Mouse (Mus musculus) spleen, adult 12 weeks (tissue): ENCODE data around the gene Rec8.

Source experiments
- DNase-seq: peaks from one replicate; pipeline ENCODE4 v3.0.0; 2022; ENCODE audit warnings: low spot score

Rec8 gene

GRCm38 (mm10) chr14:55592226-55592625 lies 25.6 kb upstream of the Rec8 start:
- peak; percentile 14 for DNase-seq

- DNase-seq: no peak
These were observed 21.7 kb upstream of the Rec8 start for GRCm38 (mm10) chr14:55596036-55596690.

DNA sequence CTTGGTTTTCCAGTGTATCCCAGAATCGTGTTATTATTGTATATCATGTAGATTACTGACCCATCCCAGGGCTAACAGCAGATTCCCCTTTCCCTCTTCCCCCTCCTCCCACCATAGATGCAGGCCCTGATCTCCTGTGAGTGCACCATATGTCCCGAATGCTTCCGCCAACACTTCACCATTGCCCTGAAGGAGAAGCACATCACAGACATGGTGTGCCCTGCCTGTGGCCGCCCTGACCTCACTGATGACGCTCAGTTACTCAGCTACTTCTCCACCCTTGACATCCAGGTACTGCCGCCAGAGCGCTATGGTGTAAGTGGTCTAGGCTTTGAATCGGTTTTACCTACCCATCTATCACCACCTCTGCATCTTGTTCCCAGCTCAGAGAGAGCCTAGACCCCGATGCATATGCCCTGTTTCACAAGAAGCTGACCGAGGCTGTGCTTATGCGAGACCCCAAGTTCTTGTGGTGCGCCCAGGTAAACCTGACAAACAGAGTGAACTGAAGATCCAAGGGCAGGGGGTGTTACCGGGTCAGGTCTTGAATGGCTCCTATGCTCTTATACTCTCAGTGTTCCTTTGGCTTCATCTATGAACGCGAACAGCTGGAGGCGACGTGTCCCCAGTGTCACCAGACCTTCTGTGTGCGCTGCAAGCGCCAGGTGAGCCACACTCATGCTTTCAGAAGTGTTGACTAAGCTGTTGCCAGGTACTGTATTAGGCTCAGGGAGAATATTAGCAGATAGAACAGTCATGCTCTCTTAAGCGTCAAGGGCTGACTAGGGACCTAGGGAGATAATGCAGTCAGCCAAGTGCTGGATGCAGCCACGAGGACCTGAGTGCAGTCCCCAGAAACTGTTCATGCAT lies 19.1 kb upstream of the Rec8 start:
- DNase-seq: no peak

- DNase-seq: no peak
These were observed 14.6 kb upstream of the Rec8 start, which contains the start of gene Irf9 for GRCm38 (mm10) chr14:55603271-55603632. Gene Irf9 (plus strand): TSS chr14:55603571.

DNA sequence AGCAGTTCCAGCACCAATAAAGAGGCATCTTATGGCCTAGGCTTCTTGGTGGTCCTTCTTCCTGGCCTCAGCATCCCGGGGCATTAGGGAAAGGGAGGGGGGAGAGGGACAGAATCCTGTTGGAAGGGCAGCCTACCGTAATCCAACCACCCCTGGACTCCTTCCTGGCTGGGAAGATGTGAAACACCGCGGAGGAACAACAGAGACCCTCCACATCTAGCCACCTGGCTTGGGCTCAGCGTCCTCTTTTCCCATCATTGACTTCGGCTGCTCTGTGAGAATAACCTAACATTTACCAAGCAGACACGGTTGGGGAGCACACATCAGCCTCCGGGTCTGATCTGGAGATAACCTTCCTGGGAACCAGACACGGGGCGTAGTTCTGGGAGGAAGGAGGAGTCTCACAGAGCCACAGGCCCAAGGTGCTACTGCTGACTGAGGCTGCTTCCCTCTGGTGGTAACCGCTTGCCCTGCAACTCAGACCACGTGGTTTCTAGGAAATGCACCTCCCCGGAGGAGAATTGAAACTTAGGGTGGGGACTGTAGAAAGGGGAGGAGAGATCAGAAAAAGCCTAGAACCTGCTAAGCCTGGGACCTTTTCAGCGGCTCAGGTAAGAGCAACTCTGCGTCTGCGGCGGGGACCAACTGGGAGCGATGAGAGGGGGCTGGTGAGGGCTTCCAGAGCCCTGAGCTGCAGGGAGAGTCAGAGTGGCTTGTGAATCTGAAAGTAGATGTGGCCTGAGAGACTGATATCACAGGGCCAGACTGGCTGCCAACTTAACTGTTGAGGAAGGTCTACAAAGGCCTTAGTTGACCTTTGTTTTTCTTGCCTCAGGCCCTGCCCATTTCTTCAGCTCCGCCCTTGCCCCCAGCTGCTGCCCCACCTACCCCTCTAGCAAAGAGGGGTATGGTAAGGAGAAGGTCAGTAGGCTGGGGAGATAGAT lies 13.9 kb upstream of the Rec8 start:
- DNase-seq: peak; percentile 92

DNA sequence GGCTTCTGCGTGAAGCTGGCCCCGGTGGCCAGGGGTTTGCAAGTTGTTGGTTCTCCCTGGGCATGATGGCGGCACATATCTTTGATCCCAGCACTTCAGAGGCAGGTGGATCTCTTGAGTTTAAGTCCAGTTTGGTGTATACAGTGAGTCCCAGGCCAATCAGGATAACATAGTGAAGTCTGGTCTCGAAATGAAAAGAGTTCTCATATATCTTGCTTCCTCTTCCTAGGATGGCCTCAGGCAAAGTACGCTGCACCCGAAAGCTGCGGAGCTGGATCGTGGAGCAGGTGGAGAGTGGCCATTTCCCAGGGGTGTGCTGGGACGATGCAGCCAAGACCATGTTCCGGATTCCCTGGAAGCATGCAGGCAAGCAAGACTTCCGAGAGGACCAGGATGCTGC lies 13.0 kb upstream of the Rec8 start:
- no peak for DNase-seq

- no peak for DNase-seq
These were observed 11.9 kb upstream of the Rec8 start for GRCm38 (mm10) chr14:55605743-55606459.

DNA sequence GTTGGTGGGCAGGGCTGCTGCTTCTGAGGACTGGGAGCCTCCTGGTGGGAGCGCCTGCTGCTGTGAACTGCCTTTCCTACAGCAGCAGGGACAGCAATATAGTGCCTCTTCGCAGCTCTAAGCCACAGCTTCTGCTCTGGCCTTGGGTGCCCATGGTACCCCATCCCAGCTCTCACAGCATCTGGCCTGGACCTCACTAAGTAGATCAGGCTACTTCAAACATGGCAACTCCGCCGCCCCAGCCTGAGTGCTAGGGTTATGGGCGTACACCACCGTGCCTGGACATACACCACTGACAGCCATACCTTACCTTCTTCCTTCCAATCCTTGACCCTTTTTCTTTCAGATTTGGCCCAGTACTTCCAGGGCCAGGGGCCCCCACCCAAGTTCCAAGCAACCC lies 9.5 kb upstream of the Rec8 start:
- no peak for DNase-seq

DNA sequence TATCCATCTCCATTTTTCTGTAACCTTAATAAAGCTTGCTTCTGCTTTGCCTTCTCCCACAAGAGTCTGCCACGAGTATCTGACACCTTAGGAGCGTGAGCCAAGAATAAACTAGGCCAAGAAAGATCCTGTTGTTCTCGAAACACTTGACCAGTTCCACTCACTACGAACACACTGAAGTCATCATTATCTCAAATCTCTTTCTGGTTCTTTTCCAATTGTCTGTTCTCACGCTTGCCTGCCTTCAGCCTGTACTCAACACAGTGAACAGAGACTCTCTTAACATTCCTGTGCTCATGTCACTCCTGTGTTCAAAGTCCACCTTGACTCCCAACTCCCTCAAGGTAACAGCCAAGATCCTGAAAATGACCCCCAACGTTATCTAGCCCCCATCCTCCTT lies 4.5 kb upstream of the Rec8 start:
- DNase-seq: no peak

DNA sequence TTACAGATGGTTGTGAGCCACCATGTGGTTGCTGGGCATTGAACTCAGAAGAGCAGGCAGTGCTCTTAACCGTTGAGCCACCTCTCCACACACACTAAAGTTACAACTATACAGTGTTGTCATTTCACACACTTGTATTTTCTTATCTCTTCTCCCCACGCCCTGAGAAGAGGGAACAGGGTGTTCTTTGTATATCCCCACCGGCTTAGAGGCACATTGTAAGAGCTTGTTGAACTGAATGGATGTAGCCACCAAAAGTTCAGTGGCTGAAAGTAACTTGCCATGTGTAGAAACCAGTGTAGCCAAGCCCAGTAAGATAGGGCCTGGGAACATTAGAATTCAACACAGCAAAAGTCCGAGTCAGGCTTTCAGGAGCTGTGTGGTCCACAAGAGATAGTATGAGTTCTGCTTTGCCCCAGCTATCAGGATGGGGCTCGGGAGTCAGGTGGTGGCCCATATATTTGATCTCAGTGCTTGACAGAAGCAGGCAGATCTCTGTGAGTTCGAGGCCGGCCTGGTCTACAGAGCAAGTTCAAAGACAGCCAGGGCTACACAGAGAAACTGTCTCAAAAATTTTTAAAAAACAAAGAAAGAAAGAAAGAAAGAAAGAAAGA lies 3.2 kb upstream of the Rec8 start:
- DNase-seq: no peak

DNA sequence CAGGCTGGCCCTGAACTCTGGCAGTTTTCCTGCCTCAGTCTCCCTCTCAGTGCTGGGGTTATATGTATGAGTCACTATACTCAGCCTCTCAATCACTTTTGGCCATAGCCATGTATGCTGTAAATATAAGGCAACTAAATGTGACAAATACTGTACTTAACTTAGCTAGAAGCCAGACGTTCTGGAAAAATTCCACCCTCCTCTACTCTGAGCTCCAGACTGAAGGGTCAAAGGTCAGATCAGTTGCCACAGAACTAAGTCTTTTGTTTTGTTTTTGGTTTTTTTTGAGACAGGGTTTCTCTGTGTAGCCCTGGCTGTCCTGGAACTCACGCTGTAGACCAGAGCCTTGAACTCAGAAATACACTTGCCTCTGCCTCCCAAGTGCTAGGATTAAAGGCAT lies 2.0 kb upstream of the Rec8 start:
- DNase-seq: no peak

- DNase-seq: no peak
These were observed 993 bp upstream of the Rec8 start for GRCm38 (mm10) chr14:55616844-55617243.

DNA sequence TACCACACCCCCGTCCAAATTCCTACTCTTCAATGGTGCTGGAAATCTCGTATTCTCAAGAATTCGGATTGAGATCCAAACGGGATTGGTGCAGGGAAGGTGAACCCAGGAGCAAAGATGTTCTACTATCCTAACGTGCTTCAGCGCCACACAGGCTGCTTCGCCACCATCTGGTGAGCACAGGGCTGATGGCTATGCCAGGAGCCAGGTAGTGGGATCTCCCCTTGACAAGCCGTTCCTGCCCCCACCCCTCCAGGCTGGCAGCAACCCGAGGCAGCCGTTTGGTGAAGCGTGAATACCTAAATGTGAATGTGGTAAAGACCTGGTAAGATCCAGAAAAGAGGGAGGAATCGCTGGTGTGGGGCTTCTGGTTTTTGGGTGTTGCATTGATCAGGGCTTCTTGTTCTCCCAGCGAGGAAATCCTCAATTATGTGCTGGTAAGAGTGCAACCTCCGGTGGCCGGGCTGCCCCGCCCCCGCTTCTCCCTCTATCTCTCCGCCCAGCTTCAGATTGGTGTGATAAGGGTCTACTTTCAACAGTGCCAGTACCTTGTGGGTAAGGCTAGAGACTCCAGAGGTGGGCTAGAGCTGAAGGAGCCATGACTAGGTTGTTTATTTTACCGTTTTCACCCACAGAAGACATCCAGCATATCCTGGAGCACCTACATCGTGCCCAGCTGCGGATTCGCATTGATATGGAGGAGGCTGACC lies 804 bp downstream of the Rec8 start:
- DNase-seq: peak; percentile 37

DNA sequence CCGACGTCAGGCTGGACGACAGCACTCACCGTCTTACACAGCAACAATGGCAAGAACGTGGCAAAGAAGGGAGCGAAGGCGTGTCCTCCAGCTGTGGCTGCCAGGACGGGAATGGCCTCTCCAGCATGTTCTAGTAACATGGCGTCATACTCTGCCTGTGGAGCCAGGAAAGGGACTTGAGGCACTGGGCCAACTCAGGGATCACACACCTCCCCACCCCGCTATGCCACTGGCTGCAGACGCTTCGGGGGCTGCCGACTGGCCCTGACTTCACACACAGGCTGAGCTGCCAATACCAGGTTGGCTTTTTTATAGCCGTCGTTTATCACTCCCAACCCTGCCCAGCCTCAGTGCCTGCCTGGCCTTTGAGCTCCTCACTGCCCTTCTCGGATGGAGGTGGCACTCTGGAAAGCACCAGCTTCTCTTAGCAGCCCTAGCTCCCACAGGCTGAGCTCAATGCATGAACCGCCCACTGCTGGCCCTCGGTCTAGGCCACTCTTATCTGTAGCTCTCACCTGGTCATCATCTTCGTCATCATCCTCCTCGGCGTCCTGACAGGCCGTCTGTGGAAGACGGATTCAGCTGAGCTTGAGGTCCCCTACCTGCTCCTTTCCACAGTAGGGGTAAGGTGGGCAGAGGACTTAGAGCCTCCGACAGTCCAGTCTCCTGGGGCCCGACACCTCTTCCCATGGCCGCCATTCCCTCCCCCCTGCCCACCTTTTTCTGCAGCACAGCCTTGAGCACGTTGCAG lies 10.4 kb downstream of the Rec8 start:
- no peak for DNase-seq

- peak; percentile 56 for DNase-seq
These were observed 11.5 kb downstream of the Rec8 start for GRCm38 (mm10) chr14:55629312-55629711.

- no peak for DNase-seq
These were observed 17.2 kb downstream of the Rec8 start for GRCm38 (mm10) chr14:55634874-55635522.

DNA sequence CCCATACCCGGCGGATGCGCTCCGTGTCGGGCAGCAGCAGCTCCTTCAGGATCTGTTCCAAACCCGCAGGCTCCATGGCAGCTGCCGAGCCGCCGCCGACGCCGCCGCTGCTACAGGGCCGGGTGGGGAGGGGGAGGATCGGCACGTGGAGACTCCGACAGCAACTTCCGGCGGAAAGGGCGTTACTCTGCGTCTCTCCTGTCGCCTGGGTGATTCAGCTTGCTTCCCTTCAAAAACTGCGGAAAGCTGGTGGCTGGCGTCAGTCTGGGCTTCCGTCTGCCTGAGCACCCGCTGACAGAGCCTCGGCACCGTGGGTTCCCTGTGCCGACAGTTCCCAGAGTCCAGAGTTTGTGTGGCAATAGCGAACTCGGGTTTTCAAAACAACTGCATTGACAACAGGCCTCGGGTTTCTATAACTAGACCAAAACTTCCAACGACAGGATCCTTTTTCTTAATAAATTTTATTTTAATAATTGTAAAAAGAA lies 17.7 kb downstream of the Rec8 start, which contains the start of gene Ipo4:
Gene Ipo4, minus strand, starts transcription at position 435 of the 485 bp plus-strand sequence.
- DNase-seq: peak; percentile 60

- DNase-seq: no peak
These were observed 20.0 kb downstream of the Rec8 start, which contains the start of gene Gm49378 for GRCm38 (mm10) chr14:55637795-55638194. Gene Gm49378 (minus strand): TSS chr14:55637895.

GRCm38 (mm10) chr14:55640816-55641215 lies 23.0 kb downstream of the Rec8 start:
- DNase-seq: no peak
